Mouse (Mus musculus) limb, embryonic 12.5 days (tissue): Measurements from ENCODE around the gene Gm47791. TPM values are rescaled to one million over a fixed set of nuclear protein-coding genes. Genes with fewer than 3 reads are reported as not detected.

ENCODE experiments used
- ATAC-seq: fragments of 200-750 bp; cut with Nextera tagmentation; 2 replicates; pipeline ENCODE4 v1.8.0; 2017; ENCODE audit warnings: low read depth, moderate TSS enrichment; ENCODE audit not compliant: insufficient number of reproducible peaks, insufficient read depth, low FRiP score, low TSS enrichment
- H3K27ac ChIP-seq: fragments of 300-500 bp; sonication (generic); 2 replicates; pipeline ENCODE4 v1.5.1; 2016; ENCODE audit warnings: mild to moderate bottlenecking, moderate library complexity
- H3K27me3 ChIP-seq: fragments of 300-500 bp; sonication (generic); 2 replicates; pipeline ENCODE4 v1.6.1; 2016; ENCODE audit warnings: mild to moderate bottlenecking, moderate library complexity
- H3K36me3 ChIP-seq: fragments of 300-500 bp; sonication (generic); 2 replicates; pipeline ENCODE4 v1.6.1; 2016; ENCODE audit warnings: mild to moderate bottlenecking, moderate library complexity
- H3K4me1 ChIP-seq: fragments of 300-500 bp; sonication (generic); replicated peaks from 2 replicates; pipeline ENCODE4 v1.6.1; 2016
- H3K4me2 ChIP-seq: fragments of 300-500 bp; sonication (generic); 2 replicates; pipeline ENCODE4 v1.6.1; 2016; ENCODE audit warnings: mild to moderate bottlenecking, moderate library complexity
- H3K4me3 ChIP-seq: fragments of 300-500 bp; sonication (generic); replicated peaks from 2 replicates; pipeline ENCODE4 v1.5.1; 2016; ENCODE audit warnings: mild to moderate bottlenecking
- H3K9ac ChIP-seq: fragments of 300-500 bp; sonication (generic); replicated peaks from 2 replicates; pipeline ENCODE4 v1.6.1; 2016; ENCODE audit warnings: mild to moderate bottlenecking, moderate library complexity
- H3K9me3 ChIP-seq: fragments of 300-500 bp; sonication (generic); 2 replicates; pipeline ENCODE4 v1.6.1; 2016; ENCODE audit warnings: mild to moderate bottlenecking, moderate library complexity
- WGBS: fragments of 180-500 bp; shearing (Covaris S2); methylation state at CpG from one replicate; pipeline ENCODE4 v1.1.7; 2016; 5-methylcytosine and 5-hydroxymethylcytosine counted together
- polyA plus RNA-seq: library from polyadenylated mRNA; unstranded; fragments of >200 nt; fragmentation: Nextera tagmentation; extraction: Ambion mirVana; gene quantifications from 2 replicates; pipeline ENCODE4 v1.2.1, GENCODE M21; 2016

The Gm47791 gene
- polyA plus RNA-seq, 1 experiment from 2014 or later = not detected

- 83% methylated on average over 12 of the region's 12 CpGs for WGBS
- no peak overlapping the region for H3K4me2 ChIP-seq
- no peaks in the 10 kb centered on the region for H3K36me3 ChIP-seq
- H3K9me3 ChIP-seq = no peaks in the 10 kb centered on the region
- ATAC-seq = no peak
- no peak overlapping the region for H3K9ac ChIP-seq
- H3K27me3 ChIP-seq = no peaks in the 10 kb centered on the region
- no peak overlapping the region for H3K4me3 ChIP-seq
- no peak overlapping the region for H3K27ac ChIP-seq
- no peaks in the 10 kb centered on the region for H3K4me1 ChIP-seq
These were observed 30.2 kb upstream of the Gm47791 start for GRCm38 (mm10) chr1:82801105-82801783.

GRCm38 (mm10) chr1:82798922-82799321, 27.9 kb upstream of the Gm47791 start:
- Histone ChIP-seq H3K36me3 (no peaks in the 10 kb centered on the region), H3K4me1 (no peaks in the 10 kb centered on the region), H3K9me3 (no peaks in the 10 kb centered on the region), H3K4me3 (no peak overlapping the region), H3K9ac (no peak overlapping the region), H3K27me3 (no peaks in the 10 kb centered on the region), H3K27ac (no peak overlapping the region), H3K4me2 (no peak overlapping the region)
- ATAC-seq = no peak
- WGBS = 74% methylated on average over 4 of the region's 4 CpGs

GRCm38 (mm10) chr1:82798304-82798703, 27.3 kb upstream of the Gm47791 start:
- ATAC-seq = no peak
- WGBS = 50% methylated on average over 5 of the region's 5 CpGs
- Histone ChIP-seq H3K9me3 (no peaks in the 10 kb centered on the region), H3K36me3 (no peaks in the 10 kb centered on the region), H3K4me1 (no peaks in the 10 kb centered on the region), H3K27ac (no peak overlapping the region), H3K4me3 (no peak overlapping the region), H3K4me2 (no peak overlapping the region), H3K27me3 (no peaks in the 10 kb centered on the region), H3K9ac (no peak overlapping the region)

GRCm38 (mm10) chr1:82797088-82797487, 26.0 kb upstream of the Gm47791 start:
- Histone ChIP-seq H3K4me3 (no peak overlapping the region), H3K9ac (no peak overlapping the region), H3K4me1 (no peaks in the 10 kb centered on the region), H3K27ac (no peak overlapping the region), H3K27me3 (no peaks in the 10 kb centered on the region), H3K4me2 (no peak overlapping the region), H3K36me3 (no peaks in the 10 kb centered on the region), H3K9me3 (no peaks in the 10 kb centered on the region)
- no peak for ATAC-seq
- 95% methylated on average over 4 of the region's 4 CpGs for WGBS

- ATAC-seq = no peak
- Histone ChIP-seq H3K4me2 (no peak overlapping the region), H3K27me3 (no peaks in the 10 kb centered on the region), H3K9ac (no peak overlapping the region), H3K27ac (no peak overlapping the region), H3K9me3 (no peaks in the 10 kb centered on the region), H3K4me1 (no peaks in the 10 kb centered on the region), H3K4me3 (no peak overlapping the region), H3K36me3 (no peaks in the 10 kb centered on the region)
- 68% methylated on average over 18 of the region's 18 CpGs for WGBS
These were observed 24.8 kb upstream of the Gm47791 start for GRCm38 (mm10) chr1:82795702-82796443.

- Histone ChIP-seq H3K36me3 (no peaks in the 10 kb centered on the region), H3K9ac (no peak overlapping the region), H3K9me3 (no peaks in the 10 kb centered on the region), H3K27me3 (no peaks in the 10 kb centered on the region), H3K27ac (no peak overlapping the region), H3K4me2 (no peak overlapping the region), H3K4me1 (no peaks in the 10 kb centered on the region), H3K4me3 (no peak overlapping the region)
- WGBS = 80% methylated on average over 2 of the region's 2 CpGs
- no peak for ATAC-seq
These were observed 24.2 kb upstream of the Gm47791 start for GRCm38 (mm10) chr1:82795211-82795610.

- Histone ChIP-seq H3K9me3 (no peaks in the 10 kb centered on the region), H3K4me2 (no peak overlapping the region), H3K27me3 (no peaks in the 10 kb centered on the region), H3K4me1 (no peaks in the 10 kb centered on the region), H3K4me3 (no peak overlapping the region), H3K36me3 (no peaks in the 10 kb centered on the region), H3K9ac (no peak overlapping the region), H3K27ac (no peak overlapping the region)
- no peak for ATAC-seq
- WGBS = 56% methylated on average over 4 of the region's 4 CpGs
These were observed 22.9 kb upstream of the Gm47791 start for GRCm38 (mm10) chr1:82793986-82794385.

GRCm38 (mm10) chr1:82793110-82793509, 22.1 kb upstream of the Gm47791 start:
- no peaks in the 10 kb centered on the region for H3K9me3 ChIP-seq
- no peaks in the 10 kb centered on the region for H3K27me3 ChIP-seq
- no peak overlapping the region for H3K27ac ChIP-seq
- no peak for ATAC-seq
- H3K4me2 ChIP-seq = no peak overlapping the region
- 82% methylated on average over 3 of the region's 3 CpGs for WGBS
- H3K9ac ChIP-seq = no peak overlapping the region
- H3K36me3 ChIP-seq = no peaks in the 10 kb centered on the region
- no peaks in the 10 kb centered on the region for H3K4me1 ChIP-seq
- H3K4me3 ChIP-seq = no peak overlapping the region

- H3K4me3 ChIP-seq = no peak overlapping the region
- no peaks in the 10 kb centered on the region for H3K36me3 ChIP-seq
- H3K4me1 ChIP-seq = no peaks in the 10 kb centered on the region
- H3K27ac ChIP-seq = no peak overlapping the region
- no peaks in the 10 kb centered on the region for H3K27me3 ChIP-seq
- no peak overlapping the region for H3K9ac ChIP-seq
- ATAC-seq = no peak
- no peaks in the 10 kb centered on the region for H3K9me3 ChIP-seq
- H3K4me2 ChIP-seq = no peak overlapping the region
- WGBS = 90% methylated on average over 6 of the region's 6 CpGs
These were observed 21.2 kb upstream of the Gm47791 start for GRCm38 (mm10) chr1:82792238-82792637.

- Histone ChIP-seq H3K9me3 (no peaks in the 10 kb centered on the region), H3K4me2 (no peak overlapping the region), H3K4me3 (no peak overlapping the region), H3K27me3 (no peaks in the 10 kb centered on the region), H3K27ac (no peak overlapping the region), H3K36me3 (no peaks in the 10 kb centered on the region), H3K9ac (no peak overlapping the region), H3K4me1 (no peaks in the 10 kb centered on the region)
- whole genome bisulfite sequencing = 89% methylated on average over 11 of the region's 11 CpGs
- ATAC-seq = no peak
These were observed 20.1 kb upstream of the Gm47791 start for GRCm38 (mm10) chr1:82791105-82791504.

- H3K4me1 ChIP-seq = no peaks in the 10 kb centered on the region
- no peak overlapping the region for H3K9ac ChIP-seq
- no peaks in the 10 kb centered on the region for H3K36me3 ChIP-seq
- no peaks in the 10 kb centered on the region for H3K9me3 ChIP-seq
- no peak overlapping the region for H3K4me3 ChIP-seq
- H3K27me3 ChIP-seq = no peaks in the 10 kb centered on the region
- no peak overlapping the region for H3K4me2 ChIP-seq
- no peak overlapping the region for H3K27ac ChIP-seq
- WGBS = 50% methylated on average over 7 of the region's 7 CpGs
- no peak for ATAC-seq
These were observed 17.0 kb upstream of the Gm47791 start for GRCm38 (mm10) chr1:82788070-82788469.

GRCm38 (mm10) chr1:82787414-82787813, 16.4 kb upstream of the Gm47791 start:
- no peaks in the 10 kb centered on the region for H3K4me1 ChIP-seq
- H3K27ac ChIP-seq = no peak overlapping the region
- peak; percentile 69; the same call in 1 of the 2 replicates for ATAC-seq
- H3K27me3 ChIP-seq = no peaks in the 10 kb centered on the region
- no peak overlapping the region for H3K4me2 ChIP-seq
- no peaks in the 10 kb centered on the region for H3K9me3 ChIP-seq
- no peak overlapping the region for H3K9ac ChIP-seq
- no peak overlapping the region for H3K4me3 ChIP-seq
- no peaks in the 10 kb centered on the region for H3K36me3 ChIP-seq
- 9% methylated on average over 2 of the region's 2 CpGs for WGBS
